Mouse (Mus musculus): ENCODE results near the gene Ppard. TPM values are rescaled to one million over a fixed set of nuclear protein-coding genes. Genes with fewer than 3 reads are reported as not detected.

The Ppard gene
- 26.8 and 27.1 TPM in 2 replicates for polyA plus RNA-seq (2012; rRNA removed)

GRCm38 (mm10) chr17:28232475-28233060 lies at the start of gene Ppard:
Gene Ppard (plus strand): TSS chr17:28232700.
- TF ChIP-seq POLR2A (IDR thresholded peaks at IDR 0.05; ENCODE audit: borderline replicate concordance, insufficient read depth, low read length) (peak; percentile 47; the same call in 1 of the 2 replicates), CTCF (IDR thresholded peaks at IDR 0.05; ENCODE audit: borderline replicate concordance, insufficient read depth, low read depth, low read length) (peak; percentile 91)
- no peak within 1 kb of the TSS for H3K27ac ChIP-seq (ENCODE audit: insufficient read depth, low read length)
- peak within 1 kb of the TSS; percentile 62 for H3K4me3 ChIP-seq (replicated peaks; ENCODE audit: insufficient read depth, low read depth, low read length)
- WGBS: under 1% methylated on average over 55 of the region's 57 CpGs
- peak; percentile 95 to 96 for DNase-seq
- no peaks in the 10 kb centered on the region for H3K27me3 ChIP-seq (ENCODE audit: control insufficient read depth, insufficient read depth, low read length)
- H3K4me1 ChIP-seq (ENCODE audit: control insufficient read depth, insufficient read depth, low read length): peaks cover 16% of the 10 kb centered on the region

GRCm38 (mm10) chr17:28184971-28185638 lies 47.4 kb upstream of the Ppard start:
- Histone ChIP-seq H3K27ac (ENCODE audit: insufficient read depth, low read length) (no peak overlapping the region), H3K4me1 (ENCODE audit: control insufficient read depth, insufficient read depth, low read length) (peaks cover 11% of the 10 kb centered on the region), H3K27me3 (ENCODE audit: control insufficient read depth, insufficient read depth, low read length) (no peaks in the 10 kb centered on the region), H3K4me3 (replicated peaks; ENCODE audit: insufficient read depth, low read depth, low read length) (no peak overlapping the region)
- 37% methylated on average over 7 of the region's 7 CpGs for WGBS
- DNase-seq: no peak
- TF ChIP-seq CTCF (IDR thresholded peaks at IDR 0.05; ENCODE audit: borderline replicate concordance, insufficient read depth, low read depth, low read length) (no peak), POLR2A (IDR thresholded peaks at IDR 0.05; ENCODE audit: borderline replicate concordance, insufficient read depth, low read length) (no peak)

DNA sequence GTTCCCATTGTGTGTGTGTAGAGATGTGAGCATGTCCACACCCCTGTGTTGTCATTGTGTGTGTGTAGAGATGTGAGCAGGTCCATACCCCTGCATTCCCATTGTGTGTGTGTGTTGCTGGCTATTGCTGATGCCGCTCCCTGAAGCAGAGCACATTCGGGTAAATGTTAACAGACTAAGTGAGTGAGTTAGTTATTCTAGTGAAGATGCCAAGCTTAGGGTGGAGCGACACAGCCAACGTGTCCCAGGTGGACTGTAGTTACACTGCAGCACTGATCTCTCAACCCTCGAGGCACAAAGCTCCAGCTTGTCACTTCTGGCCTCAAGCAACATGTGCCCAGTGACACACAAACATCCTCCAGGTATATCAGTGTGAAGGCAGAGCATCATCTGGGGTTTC lies 44.2 kb upstream of the Ppard start:
- Histone ChIP-seq H3K27ac (ENCODE audit: insufficient read depth, low read length) (no peak overlapping the region), H3K4me3 (replicated peaks; ENCODE audit: insufficient read depth, low read depth, low read length) (no peak overlapping the region), H3K4me1 (ENCODE audit: control insufficient read depth, insufficient read depth, low read length) (peaks cover 11% of the 10 kb centered on the region), H3K27me3 (ENCODE audit: control insufficient read depth, insufficient read depth, low read length) (no peaks in the 10 kb centered on the region)
- no peak for DNase-seq
- no peak for TF ChIP-seq POLR2A (IDR thresholded peaks at IDR 0.05; ENCODE audit: borderline replicate concordance, insufficient read depth, low read length)
- TF ChIP-seq CTCF (IDR thresholded peaks at IDR 0.05; ENCODE audit: borderline replicate concordance, insufficient read depth, low read depth, low read length): no peak
- WGBS: 92% methylated on average over 5 of the region's 5 CpGs

GRCm38 (mm10) chr17:28192754-28193153 lies 39.7 kb upstream of the Ppard start:
- WGBS: 63% methylated on average over 1 of the region's 1 CpGs
- TF ChIP-seq CTCF (IDR thresholded peaks at IDR 0.05; ENCODE audit: borderline replicate concordance, insufficient read depth, low read depth, low read length): no peak
- no peak for TF ChIP-seq POLR2A (IDR thresholded peaks at IDR 0.05; ENCODE audit: borderline replicate concordance, insufficient read depth, low read length)
- no peak overlapping the region for H3K27ac ChIP-seq (ENCODE audit: insufficient read depth, low read length)
- no peak for DNase-seq
- H3K4me1 ChIP-seq (ENCODE audit: control insufficient read depth, insufficient read depth, low read length): no peaks in the 10 kb centered on the region
- H3K4me3 ChIP-seq (replicated peaks; ENCODE audit: insufficient read depth, low read depth, low read length): no peak overlapping the region
- H3K27me3 ChIP-seq (ENCODE audit: control insufficient read depth, insufficient read depth, low read length): no peaks in the 10 kb centered on the region

GRCm38 (mm10) chr17:28193559-28193958 lies 38.9 kb upstream of the Ppard start:
- no peak overlapping the region for H3K27ac ChIP-seq (ENCODE audit: insufficient read depth, low read length)
- no peak for TF ChIP-seq CTCF (IDR thresholded peaks at IDR 0.05; ENCODE audit: borderline replicate concordance, insufficient read depth, low read depth, low read length)
- no peak for TF ChIP-seq POLR2A (IDR thresholded peaks at IDR 0.05; ENCODE audit: borderline replicate concordance, insufficient read depth, low read length)
- WGBS: 81% methylated on average over 3 of the region's 3 CpGs
- no peak overlapping the region for H3K4me3 ChIP-seq (replicated peaks; ENCODE audit: insufficient read depth, low read depth, low read length)
- H3K4me1 ChIP-seq (ENCODE audit: control insufficient read depth, insufficient read depth, low read length): no peaks in the 10 kb centered on the region
- no peaks in the 10 kb centered on the region for H3K27me3 ChIP-seq (ENCODE audit: control insufficient read depth, insufficient read depth, low read length)
- no peak for DNase-seq

DNA sequence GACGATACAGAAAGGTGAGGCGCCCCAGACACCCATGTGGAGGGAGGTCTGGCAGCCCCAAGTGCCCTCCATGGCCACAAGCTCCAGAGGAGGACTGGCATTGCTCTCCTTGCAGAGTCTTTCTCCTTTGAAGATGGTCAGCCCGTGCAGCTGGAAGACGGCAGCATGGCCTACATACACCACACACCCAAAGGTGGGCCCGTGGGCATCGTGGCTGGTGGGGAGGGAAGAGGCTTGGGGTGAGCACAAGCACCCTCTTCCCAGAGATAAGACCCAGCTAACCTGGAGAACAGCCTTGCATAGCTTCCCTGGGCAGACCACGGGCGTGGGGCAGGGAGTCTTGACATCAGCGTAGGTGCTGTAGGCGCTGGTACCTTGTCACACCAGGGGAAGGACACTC lies 37.5 kb upstream of the Ppard start:
- TF ChIP-seq CTCF (IDR thresholded peaks at IDR 0.05; ENCODE audit: borderline replicate concordance, insufficient read depth, low read depth, low read length) (no peak), POLR2A (IDR thresholded peaks at IDR 0.05; ENCODE audit: borderline replicate concordance, insufficient read depth, low read length) (no peak)
- no peaks in the 10 kb centered on the region for H3K27me3 ChIP-seq (ENCODE audit: control insufficient read depth, insufficient read depth, low read length)
- H3K27ac ChIP-seq (ENCODE audit: insufficient read depth, low read length): no peak overlapping the region
- no peaks in the 10 kb centered on the region for H3K4me1 ChIP-seq (ENCODE audit: control insufficient read depth, insufficient read depth, low read length)
- WGBS: 94% methylated on average over 10 of the region's 10 CpGs
- DNase-seq: no peak
- no peak overlapping the region for H3K4me3 ChIP-seq (replicated peaks; ENCODE audit: insufficient read depth, low read depth, low read length)

DNA sequence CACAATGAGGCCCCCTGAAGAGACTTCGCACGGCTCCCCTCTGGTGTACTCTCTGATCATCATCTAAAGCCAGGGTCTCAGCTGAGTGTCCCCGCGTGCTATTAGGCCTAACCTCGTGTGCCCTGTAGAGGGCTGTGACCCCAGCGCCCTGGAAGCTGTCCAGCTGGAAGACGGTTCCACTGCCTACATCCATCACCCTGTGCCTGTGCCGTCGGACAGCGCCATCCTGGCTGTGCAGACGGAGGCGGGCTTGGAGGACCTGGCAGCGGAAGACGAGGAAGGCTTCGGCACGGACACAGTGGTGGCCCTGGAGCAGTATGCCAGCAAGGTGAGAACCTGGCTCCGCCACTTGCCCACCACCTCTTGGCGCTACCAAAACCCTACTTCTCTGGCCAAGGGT lies 34.9 kb upstream of the Ppard start:
- no peak for DNase-seq
- no peak for TF ChIP-seq POLR2A (IDR thresholded peaks at IDR 0.05; ENCODE audit: borderline replicate concordance, insufficient read depth, low read length)
- TF ChIP-seq CTCF (IDR thresholded peaks at IDR 0.05; ENCODE audit: borderline replicate concordance, insufficient read depth, low read depth, low read length): no peak
- H3K4me3 ChIP-seq (replicated peaks; ENCODE audit: insufficient read depth, low read depth, low read length): no peak overlapping the region
- H3K27ac ChIP-seq (ENCODE audit: insufficient read depth, low read length): no peak overlapping the region
- WGBS: 55% methylated on average over 18 of the region's 18 CpGs
- no peaks in the 10 kb centered on the region for H3K4me1 ChIP-seq (ENCODE audit: control insufficient read depth, insufficient read depth, low read length)
- H3K27me3 ChIP-seq (ENCODE audit: control insufficient read depth, insufficient read depth, low read length): no peaks in the 10 kb centered on the region

GRCm38 (mm10) chr17:28201982-28202381 lies 30.5 kb upstream of the Ppard start:
- no peak for TF ChIP-seq POLR2A (IDR thresholded peaks at IDR 0.05; ENCODE audit: borderline replicate concordance, insufficient read depth, low read length)
- TF ChIP-seq CTCF (IDR thresholded peaks at IDR 0.05; ENCODE audit: borderline replicate concordance, insufficient read depth, low read depth, low read length): no peak
- 72% methylated on average over 14 of the region's 14 CpGs for WGBS
- Histone ChIP-seq H3K27ac (ENCODE audit: insufficient read depth, low read length) (no peak overlapping the region), H3K4me3 (replicated peaks; ENCODE audit: insufficient read depth, low read depth, low read length) (no peak overlapping the region), H3K27me3 (ENCODE audit: control insufficient read depth, insufficient read depth, low read length) (no peaks in the 10 kb centered on the region), H3K4me1 (ENCODE audit: control insufficient read depth, insufficient read depth, low read length) (no peaks in the 10 kb centered on the region)
- no peak for DNase-seq
